In the genomic region with DNA sequence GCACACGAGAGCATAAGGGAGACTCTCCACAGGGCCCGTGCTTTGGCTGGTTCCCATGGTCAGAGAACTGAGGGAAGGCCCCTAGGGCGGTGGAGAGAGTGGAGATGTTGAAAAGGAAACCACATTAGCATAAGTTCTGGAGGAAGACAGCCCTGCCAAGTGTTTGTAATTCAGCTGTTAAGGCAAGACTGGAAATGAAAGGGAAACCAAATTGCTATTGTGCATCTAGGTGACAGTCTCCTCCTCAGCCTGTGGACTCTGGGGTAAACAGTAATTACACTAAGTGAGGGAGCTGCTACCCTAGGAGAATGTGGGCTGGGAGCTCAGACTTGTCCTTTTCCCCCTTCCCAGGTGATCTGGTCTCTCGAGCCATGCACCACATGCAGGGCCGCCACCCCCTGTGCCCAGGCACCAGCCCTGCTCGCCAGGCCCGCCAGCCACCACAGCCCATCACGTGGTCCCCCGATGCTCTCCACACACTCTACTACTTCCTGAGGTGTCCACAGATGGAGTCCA, we compare ENCODE assay signal across 10 mouse cellular contexts.
DNase-seq lines count a peak whose midpoint lies in the region; TF ChIP-seq lines count a peak whose summit lies in the region.
"Had no signal": no experiment of that assay in that cellular context is flagged by ENCODE, and none has a peak within 500 bp of the region (broad histone marks: within the 10 kb centered on the region; RNA-seq: fewer than 3 reads in every experiment).

No protein-coding gene starts in this region.

- intact Hi-C loops in heart, adult 2 months (cut with DNase I): no loop called here
- intact Hi-C loops in heart, postnatal 25 days (cut with DNase I): no loop called here

- no peak for TF ChIP-seq EP300 in heart, adult 2 months (IDR thresholded peaks at IDR 0.05; ENCODE audit: insufficient read depth, low read depth, low read length)

- H3K4me1 ChIP-seq in heart, adult 2 months (ENCODE audit: control insufficient read depth, insufficient read depth, low read length): peaks cover 4% of the 10 kb centered on the region
- H3K4me1 ChIP-seq in forebrain, embryonic 10.5 days: peaks cover 46% of the 10 kb centered on the region

- no peak for DNase-seq in heart, adult 2 months
- no peak for DNase-seq in heart, postnatal 25 days (ENCODE audit: low spot score)
- peak; percentile 22 for DNase-seq in 416B (ENCODE audit: low read depth)
- no peak for DNase-seq in forebrain, embryonic 10.5 days (ENCODE audit: extremely low spot score, low spot score)
- peak; percentile 36 for DNase-seq in lung, postnatal 10 days
- no peak for DNase-seq in embryo, embryonic 10 days (ENCODE audit: low spot score)
- no peak for DNase-seq in urinary bladder, adult 18-20 months (ENCODE audit: low spot score in 2 of 2)
- DNase-seq in urinary bladder, postnatal 4 days (ENCODE audit: low spot score in 2 of 2): no peak
- DNase-seq: cerebellum, adult 2 months; liver, embryonic 13.5 days had no signal

- TF ChIP-seq CTCF in heart, adult 2 months (IDR thresholded peaks at IDR 0.05): no peak

- H3K27ac ChIP-seq in heart, adult 2 months: peak overlapping the region; percentile 44
- H3K27ac ChIP-seq in forebrain, embryonic 10.5 days: 0 out of 2 replicates have a peak overlapping the region, but pooled peaks have one; percentile 31
- H3K27ac ChIP-seq: liver, embryonic 13.5 days had no signal

- H3K9me3 ChIP-seq in forebrain, embryonic 10.5 days: no peaks in the 10 kb centered on the region
- H3K9me3 ChIP-seq: liver, embryonic 13.5 days had no signal

- H3K27me3 ChIP-seq in heart, adult 2 months (ENCODE audit: control insufficient read depth, insufficient read depth, low read length): no peaks in the 10 kb centered on the region
- no peaks in the 10 kb centered on the region; the same call in 1 of the 2 replicates for H3K27me3 ChIP-seq in forebrain, embryonic 10.5 days (ENCODE audit: poor library complexity, severe bottlenecking)

- WGBS in heart, adult 2 months: 73% methylated on average over 9 of the region's 9 CpGs
- 84% methylated on average over 9 of the region's 9 CpGs for WGBS in forebrain, embryonic 10.5 days

- no peaks in the 10 kb centered on the region for H3K36me3 ChIP-seq in heart, adult 2 months (ENCODE audit: control insufficient read depth, insufficient read depth, low read length)
- peaks cover 5% of the 10 kb centered on the region; the same call in 1 of the 2 replicates for H3K36me3 ChIP-seq in forebrain, embryonic 10.5 days (replicated peaks)
- H3K36me3 ChIP-seq: liver, embryonic 13.5 days had no signal

- TF ChIP-seq POLR2A in heart, adult 2 months (IDR thresholded peaks at IDR 0.05; ENCODE audit: insufficient read depth, low read depth, low read length): no peak

- no peaks in the 10 kb centered on the region for H3K79me2 ChIP-seq in heart, adult 2 months (replicated peaks; ENCODE audit: control insufficient read depth, insufficient read depth, low read length)

- no peak overlapping the region for H3K9ac ChIP-seq in heart, adult 2 months (ENCODE audit: low read depth, low read length)
- H3K9ac ChIP-seq: liver, embryonic 13.5 days had no signal

- H3K4me3 ChIP-seq in heart, adult 2 months: no peak overlapping the region
- H3K4me3 ChIP-seq in forebrain, embryonic 10.5 days: no peak overlapping the region
- H3K4me3 ChIP-seq: liver, embryonic 13.5 days had no signal

Comparison
In these comparisons a context has a peak if more than half of its experiments do, and no peak if none do; other contexts are left out.
1. DNase-seq: peak in 416B (single experiment) and lung, postnatal 10 days (single experiment); none in heart, adult 2 months (0 of 2), heart, postnatal 25 days (single experiment), forebrain, embryonic 10.5 days (single experiment), embryo, embryonic 10 days (single experiment), urinary bladder, adult 18-20 months (0 of 2) and urinary bladder, postnatal 4 days (0 of 2).